Mouse (Mus musculus) lung, adult 2 months (tissue): ENCODE results near the gene Pcdh15.

ENCODE experiments used
- CTCF ChIP-seq: fragments of 200-500 bp; IDR thresholded peaks from 2 replicates; pipeline ENCODE4 v1.5.1; 2011; ENCODE audit warnings: mild to moderate bottlenecking, low read length, control low read depth; ENCODE audit not compliant: insufficient read depth
- POLR2A ChIP-seq: fragments of 200-500 bp; IDR thresholded peaks from 2 replicates; pipeline ENCODE4 v1.6.1; 2011; ENCODE audit warnings: low read depth, mild to moderate bottlenecking, control low read depth, low read length, borderline replicate concordance; ENCODE audit errors: extremely low read depth

DNA sequence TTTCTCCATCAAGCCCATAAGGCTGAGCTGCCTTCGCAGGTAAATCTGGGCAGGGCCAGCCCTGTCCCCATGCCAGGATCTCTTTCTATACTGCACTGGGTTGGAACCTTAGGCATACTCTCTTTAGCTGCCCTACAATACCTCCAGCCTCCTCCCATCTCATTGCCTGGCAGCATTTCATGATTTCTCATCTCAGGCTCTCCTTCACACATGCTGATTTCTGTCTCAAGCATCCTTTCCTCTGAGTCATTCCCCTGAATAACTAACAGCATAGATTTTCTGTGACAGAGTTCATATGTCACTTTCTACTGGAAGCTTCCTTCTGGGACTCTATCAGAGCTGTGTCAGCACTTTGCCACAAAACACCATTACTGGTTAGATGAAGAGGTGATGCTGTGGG lies 999.2 kb downstream of the Pcdh15 start:
- TF ChIP-seq CTCF = no peak
- no peak for TF ChIP-seq POLR2A
